Mouse (Mus musculus): Measurements from ENCODE around the gene Pipox. TPM values are rescaled to one million over a fixed set of nuclear protein-coding genes. Genes with fewer than 3 reads are reported as not detected.

The Pipox gene
- polyA plus RNA-seq, 1 experiment from 2014 or later: 7.3 TPM

- Histone ChIP-seq H3K27me3 (ENCODE audit: insufficient read depth, poor library complexity, severe bottlenecking) (peaks cover 82% of the 10 kb centered on the region), H3K27ac (peak overlapping the region; percentile 53; the same call in 1 of the 2 replicates)
- 59% methylated on average over 12 of the region's 12 CpGs for WGBS
Observed at GRCm38 (mm10) chr11:77864771-77865170, 29.1 kb downstream of the Pipox start.

GRCm38 (mm10) chr11:77862887-77863286 lies 31.0 kb downstream of the Pipox start:
- H3K4me1 ChIP-seq (replicated peaks): peaks cover 65% of the 10 kb centered on the region
- DNase-seq (ENCODE audit: low spot score): no peak
- H3K27ac ChIP-seq: no peak overlapping the region
- no peak overlapping the region for H3K4me3 ChIP-seq
- H3K9me3 ChIP-seq: no peaks in the 10 kb centered on the region
- H3K27me3 ChIP-seq (ENCODE audit: insufficient read depth, poor library complexity, severe bottlenecking): peaks cover 84% of the 10 kb centered on the region
- WGBS: 89% methylated on average over 7 of the region's 7 CpGs
- H3K36me3 ChIP-seq: peaks cover 48% of the 10 kb centered on the region

More at GRCm38 (mm10) chr11:77864771-77865170, 29.1 kb downstream of the Pipox start:
- Histone ChIP-seq H3K36me3 (peaks cover 36% of the 10 kb centered on the region), H3K4me1 (replicated peaks) (peaks cover 60% of the 10 kb centered on the region), H3K9me3 (no peaks in the 10 kb centered on the region), H3K4me3 (no peak overlapping the region)
- DNase-seq (ENCODE audit: low spot score): no peak

DNA sequence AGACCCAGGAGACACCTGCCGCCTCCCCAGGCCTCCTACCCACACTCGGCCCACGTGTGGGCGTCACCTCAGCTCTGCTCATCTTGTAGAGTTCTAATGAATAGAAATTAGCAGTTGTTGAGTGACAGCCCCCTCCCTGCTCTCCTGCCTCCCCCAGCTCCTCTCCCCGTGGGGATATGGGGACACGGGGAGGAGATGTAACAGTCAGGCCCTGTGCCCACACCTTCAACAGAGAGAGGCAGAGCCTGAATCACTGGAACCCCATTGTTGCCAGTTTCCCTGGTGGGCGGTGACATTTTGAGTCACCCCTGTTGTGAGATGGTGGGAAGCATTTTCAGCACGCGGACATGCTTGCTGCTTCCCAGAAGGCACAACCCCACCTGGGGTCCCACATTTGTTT lies 32.9 kb downstream of the Pipox start:
- H3K36me3 ChIP-seq: peaks cover 63% of the 10 kb centered on the region
- peaks cover 80% of the 10 kb centered on the region for H3K27me3 ChIP-seq (ENCODE audit: insufficient read depth, poor library complexity, severe bottlenecking)
- 70% methylated on average over 9 of the region's 9 CpGs for WGBS
- no peaks in the 10 kb centered on the region for H3K9me3 ChIP-seq
- H3K27ac ChIP-seq: no peak overlapping the region
- DNase-seq (ENCODE audit: low spot score): no peak
- no peak overlapping the region for H3K4me3 ChIP-seq
- peaks cover 61% of the 10 kb centered on the region for H3K4me1 ChIP-seq (replicated peaks)

DNA sequence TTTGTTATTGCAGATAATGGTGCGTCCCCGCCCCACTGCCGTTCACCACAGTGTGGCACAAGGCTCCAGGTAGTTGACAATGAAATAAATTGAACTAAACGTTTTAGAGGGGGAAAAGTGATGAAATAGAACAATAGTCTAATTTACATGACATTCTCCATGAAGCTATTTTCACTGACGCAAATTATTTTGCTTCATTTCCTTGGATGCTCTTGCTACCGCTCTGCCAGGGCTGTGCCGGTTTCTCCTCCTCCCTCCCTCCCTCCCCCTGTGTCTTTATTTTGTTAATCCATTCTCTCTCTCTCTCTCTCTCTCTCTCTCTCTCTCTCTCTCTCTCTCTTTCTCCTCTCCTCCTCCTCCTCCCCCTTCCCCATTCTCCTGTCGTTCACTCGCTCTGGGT lies 35.3 kb downstream of the Pipox start:
- no peak for DNase-seq (ENCODE audit: low spot score)
- H3K36me3 ChIP-seq: peaks cover 63% of the 10 kb centered on the region
- 36% methylated on average over 9 of the region's 9 CpGs for WGBS
- no peak overlapping the region for H3K4me3 ChIP-seq
- peaks cover 61% of the 10 kb centered on the region for H3K27me3 ChIP-seq (ENCODE audit: insufficient read depth, poor library complexity, severe bottlenecking)
- no peak overlapping the region for H3K27ac ChIP-seq
- peaks cover 61% of the 10 kb centered on the region for H3K4me1 ChIP-seq (replicated peaks)
- H3K9me3 ChIP-seq: no peaks in the 10 kb centered on the region

GRCm38 (mm10) chr11:77857089-77857488 lies 36.8 kb downstream of the Pipox start:
- no peak overlapping the region for H3K27ac ChIP-seq
- peaks cover 62% of the 10 kb centered on the region for H3K4me1 ChIP-seq (replicated peaks)
- H3K27me3 ChIP-seq (ENCODE audit: insufficient read depth, poor library complexity, severe bottlenecking): peaks cover 58% of the 10 kb centered on the region
- H3K4me3 ChIP-seq: no peak overlapping the region
- WGBS: 89% methylated on average over 6 of the region's 6 CpGs
- DNase-seq (ENCODE audit: low spot score): no peak
- H3K9me3 ChIP-seq: no peaks in the 10 kb centered on the region
- H3K36me3 ChIP-seq: peaks cover 76% of the 10 kb centered on the region

GRCm38 (mm10) chr11:77855396-77855795 lies 38.5 kb downstream of the Pipox start:
- WGBS: 49% methylated on average over 15 of the region's 15 CpGs
- Histone ChIP-seq H3K4me1 (replicated peaks) (peaks cover 71% of the 10 kb centered on the region), H3K4me3 (no peak overlapping the region), H3K36me3 (peaks cover 79% of the 10 kb centered on the region), H3K9me3 (no peaks in the 10 kb centered on the region), H3K27me3 (ENCODE audit: insufficient read depth, poor library complexity, severe bottlenecking) (peaks cover 49% of the 10 kb centered on the region), H3K27ac (peak overlapping the region; percentile 10; the same call in 1 of the 2 replicates)
- no peak for DNase-seq (ENCODE audit: low spot score)

- DNase-seq (ENCODE audit: low spot score): no peak
- Histone ChIP-seq H3K9me3 (no peaks in the 10 kb centered on the region), H3K4me1 (replicated peaks) (peaks cover 75% of the 10 kb centered on the region), H3K36me3 (peaks cover 79% of the 10 kb centered on the region), H3K27ac (peak overlapping the region; percentile 10; the same call in 1 of the 2 replicates), H3K4me3 (no peak overlapping the region), H3K27me3 (ENCODE audit: insufficient read depth, poor library complexity, severe bottlenecking) (peaks cover 46% of the 10 kb centered on the region)
- 52% methylated on average over 3 of the region's 3 CpGs for whole genome bisulfite sequencing
Observed at GRCm38 (mm10) chr11:77854641-77855040, 39.3 kb downstream of the Pipox start.

DNA sequence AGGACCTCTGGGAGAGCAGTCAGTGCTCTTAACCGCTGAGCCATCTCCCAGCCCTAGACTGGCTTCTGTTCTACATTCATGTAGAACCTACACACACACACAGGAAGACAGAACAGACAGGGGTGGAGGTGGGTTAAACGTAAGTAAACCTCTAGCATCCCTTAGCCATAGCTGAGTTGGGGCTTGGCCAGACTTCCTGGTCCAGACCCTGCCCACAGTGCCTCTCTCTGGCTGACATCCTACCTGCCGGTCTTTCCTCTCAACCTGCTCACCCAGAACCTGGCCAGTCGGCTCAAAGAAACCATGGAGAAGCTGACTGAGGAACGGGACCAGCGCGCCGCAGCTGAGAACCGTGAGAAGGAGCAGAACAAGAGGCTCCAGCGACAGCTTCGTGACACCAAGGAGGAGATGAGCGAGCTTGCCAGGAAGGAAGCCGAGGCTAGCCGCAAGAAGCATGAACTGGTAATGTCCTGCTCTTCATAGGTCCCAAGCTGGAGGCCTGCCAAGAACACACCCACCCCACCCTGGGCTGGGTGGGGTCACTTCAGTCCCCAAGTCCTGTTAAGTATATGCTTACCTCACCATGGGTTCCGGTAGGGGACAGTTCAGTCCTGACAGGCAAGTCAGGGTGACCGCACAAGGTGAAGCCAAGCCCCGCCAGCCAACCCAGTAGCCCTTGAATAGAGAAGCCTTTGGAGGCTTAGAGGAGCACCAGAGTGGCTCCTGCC lies 40.8 kb downstream of the Pipox start:
- Histone ChIP-seq H3K27me3 (ENCODE audit: insufficient read depth, poor library complexity, severe bottlenecking) (peaks cover 40% of the 10 kb centered on the region), H3K9me3 (no peaks in the 10 kb centered on the region), H3K27ac (0 out of 2 replicates have a peak overlapping the region, but pooled peaks have one; percentile 18), H3K4me3 (no peak overlapping the region), H3K4me1 (replicated peaks) (peaks cover 71% of the 10 kb centered on the region), H3K36me3 (peaks cover 83% of the 10 kb centered on the region)
- 93% methylated on average over 17 of the region's 17 CpGs for WGBS
- DNase-seq (ENCODE audit: low spot score): no peak

DNA sequence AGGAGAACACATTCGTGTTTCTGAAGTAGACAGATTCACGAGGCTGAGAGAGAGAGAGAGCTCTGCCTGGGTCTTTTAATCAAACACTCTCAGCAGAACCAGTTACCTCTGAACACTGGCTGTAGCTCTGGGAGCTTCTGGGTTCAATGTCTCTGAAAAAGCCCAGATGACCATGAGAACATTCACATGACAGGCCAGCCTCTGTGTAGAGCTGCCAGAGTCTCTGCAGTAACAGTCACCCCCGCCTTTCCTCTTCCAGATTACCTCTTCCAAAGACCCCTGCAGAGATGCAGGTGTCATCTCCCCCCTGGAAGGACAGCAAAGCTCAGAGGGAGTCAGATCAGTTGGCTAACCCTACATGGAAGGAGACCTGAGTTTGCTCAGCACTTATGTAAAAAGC lies 41.7 kb downstream of the Pipox start:
- no peak overlapping the region for H3K4me3 ChIP-seq

DNA sequence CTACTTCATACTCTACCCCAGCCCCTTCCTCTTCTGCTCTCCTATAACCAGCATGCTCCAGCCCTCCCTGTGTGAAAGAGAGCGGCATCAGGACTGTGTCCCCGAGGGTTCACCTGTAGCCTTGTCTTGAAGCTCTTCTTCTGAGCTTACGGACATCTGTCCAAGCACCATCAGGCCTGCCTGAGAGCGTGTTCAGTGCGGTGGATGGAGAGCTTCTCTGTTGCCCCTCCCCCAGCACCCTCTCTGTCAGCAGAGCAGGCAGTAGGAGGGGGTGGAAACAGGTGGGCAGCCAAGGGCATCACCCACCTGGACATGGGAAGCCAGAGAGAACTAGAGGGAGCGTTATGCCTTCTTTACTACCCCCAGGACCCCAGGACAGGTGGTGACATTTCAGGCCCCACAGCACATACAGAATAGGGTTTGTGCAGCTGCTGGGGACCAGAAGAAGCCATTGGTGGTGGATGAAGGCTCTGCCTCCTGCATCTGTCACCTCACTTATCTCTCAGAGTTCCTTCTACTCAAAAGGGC lies 42.3 kb downstream of the Pipox start:
- DNase-seq (ENCODE audit: low spot score): no peak
- Histone ChIP-seq H3K9me3 (no peaks in the 10 kb centered on the region), H3K27me3 (ENCODE audit: insufficient read depth, poor library complexity, severe bottlenecking) (peaks cover 38% of the 10 kb centered on the region), H3K4me3 (no peak overlapping the region), H3K36me3 (peaks cover 84% of the 10 kb centered on the region), H3K27ac (peak overlapping the region; percentile 46), H3K4me1 (replicated peaks) (peaks cover 67% of the 10 kb centered on the region)
- WGBS: 74% methylated on average over 6 of the region's 6 CpGs

More for the DNA sequence above, 41.7 kb downstream of the Pipox start:
- no peak for DNase-seq (ENCODE audit: low spot score)
- peaks cover 39% of the 10 kb centered on the region for H3K27me3 ChIP-seq (ENCODE audit: insufficient read depth, poor library complexity, severe bottlenecking)
- H3K27ac ChIP-seq: no peak overlapping the region
- WGBS: 72% methylated on average over 3 of the region's 3 CpGs
- H3K9me3 ChIP-seq: no peaks in the 10 kb centered on the region
- peaks cover 83% of the 10 kb centered on the region for H3K36me3 ChIP-seq
- peaks cover 71% of the 10 kb centered on the region for H3K4me1 ChIP-seq (replicated peaks)

DNA sequence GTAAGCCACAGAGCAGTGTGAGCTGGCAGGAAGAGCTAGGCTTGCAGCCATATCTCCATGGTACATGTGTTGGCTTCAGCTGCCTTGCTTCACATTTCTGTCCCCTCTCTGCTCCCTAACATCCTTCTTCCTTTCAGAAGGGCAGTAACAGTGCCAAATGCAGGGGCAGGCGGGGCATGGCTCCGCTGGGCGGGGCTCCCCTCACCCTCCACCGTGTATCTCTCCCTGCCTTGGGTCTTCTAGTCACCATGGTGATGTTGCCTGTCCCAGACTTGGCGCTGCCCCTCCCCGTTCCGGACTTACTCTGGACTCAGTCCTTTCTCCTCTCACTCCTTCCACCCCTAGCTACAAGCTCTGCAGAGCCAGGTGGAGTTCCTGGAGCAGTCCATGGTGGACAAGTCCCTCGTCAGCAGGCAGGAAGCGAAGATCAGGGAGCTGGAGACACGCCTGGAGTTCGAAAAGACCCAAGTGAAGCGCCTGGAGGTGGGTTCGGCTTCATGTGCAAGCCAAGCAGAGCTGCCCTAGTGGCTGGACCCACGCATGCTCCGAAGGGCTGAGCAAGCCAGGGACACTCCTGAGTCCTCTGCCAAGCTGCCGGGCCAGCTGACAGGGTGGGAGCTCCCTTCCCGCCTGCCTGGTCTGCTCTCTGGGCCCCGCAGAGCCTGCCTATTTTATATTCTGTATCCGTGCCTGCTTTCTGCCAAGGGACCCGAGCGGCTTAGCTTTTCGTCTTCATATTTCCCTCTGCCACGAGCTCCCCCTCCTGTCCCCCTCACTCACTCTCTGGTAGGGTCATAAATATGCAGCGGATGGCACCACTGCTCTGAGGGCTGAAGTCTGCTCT lies 43.3 kb downstream of the Pipox start:
- peak overlapping the region; percentile 46 for H3K27ac ChIP-seq
- DNase-seq (ENCODE audit: low spot score): peak; percentile 37
- H3K4me1 ChIP-seq (replicated peaks): peaks cover 63% of the 10 kb centered on the region
- H3K9me3 ChIP-seq: no peaks in the 10 kb centered on the region
- peaks cover 89% of the 10 kb centered on the region for H3K36me3 ChIP-seq
- 48% methylated on average over 24 of the region's 24 CpGs for WGBS
- H3K27me3 ChIP-seq (ENCODE audit: insufficient read depth, poor library complexity, severe bottlenecking): peaks cover 46% of the 10 kb centered on the region
- H3K4me3 ChIP-seq: peak overlapping the region; percentile 4; the same call in 1 of the 2 replicates

GRCm38 (mm10) chr11:77849151-77849550 lies 44.7 kb downstream of the Pipox start:
- Histone ChIP-seq H3K4me1 (replicated peaks) (peaks cover 53% of the 10 kb centered on the region), H3K27me3 (ENCODE audit: insufficient read depth, poor library complexity, severe bottlenecking) (peaks cover 52% of the 10 kb centered on the region), H3K27ac (no peak overlapping the region), H3K4me3 (no peak overlapping the region), H3K36me3 (peaks cover 92% of the 10 kb centered on the region), H3K9me3 (no peaks in the 10 kb centered on the region)
- DNase-seq (ENCODE audit: low spot score): no peak
- WGBS: 79% methylated on average over 7 of the region's 7 CpGs

Data from hindbrain, embryonic 10.5 days (tissue).